Comparison of ENCODE assay signal across 24 mouse cellular contexts in genomic region chr6:54952542-54952941, GRCm38 (mm10).
"Had no signal": no experiment of that assay in that cellular context is flagged by ENCODE, and none has a peak within 500 bp of the region (broad histone marks: within the 10 kb centered on the region; RNA-seq: fewer than 3 reads in every experiment).

No protein-coding gene starts in this region.

- H3K4me3 ChIP-seq: heart, adult 2 months; heart, embryonic 10.5 days; heart, embryonic 12.5 days; hindbrain, embryonic 10.5 days; hindbrain, embryonic 12.5 days; hindbrain, embryonic 15.5 days; layer of hippocampus, adult 2 months; left cerebral cortex, adult 2 months; limb, embryonic 10.5 days; limb, embryonic 12.5 days; liver, embryonic 13.5 days had no signal

- H3K4me1 ChIP-seq: hindbrain, embryonic 10.5 days; hindbrain, embryonic 12.5 days; hindbrain, embryonic 15.5 days; limb, embryonic 10.5 days; limb, embryonic 12.5 days had no signal

- H3K4me2 ChIP-seq: heart, embryonic 12.5 days; hindbrain, embryonic 12.5 days; hindbrain, embryonic 15.5 days; limb, embryonic 12.5 days; liver, embryonic 13.5 days had no signal

- H3K9me3 ChIP-seq: heart, embryonic 10.5 days; hindbrain, embryonic 12.5 days; hindbrain, embryonic 15.5 days; limb, embryonic 10.5 days; liver, embryonic 13.5 days had no signal

- H3K9ac ChIP-seq: forebrain, postnatal 0 days; heart, embryonic 12.5 days; hindbrain, embryonic 12.5 days; hindbrain, embryonic 15.5 days; limb, embryonic 12.5 days; liver, embryonic 13.5 days had no signal

- H3K27me3 ChIP-seq: heart, embryonic 12.5 days; hindbrain, embryonic 12.5 days; hindbrain, embryonic 15.5 days; limb, embryonic 12.5 days; liver, embryonic 13.5 days had no signal

- ATAC-seq: forebrain, postnatal 0 days; hindbrain, postnatal 0 days; intestine, postnatal 0 days had no signal

- H3K36me3 ChIP-seq: heart, embryonic 10.5 days; heart, embryonic 12.5 days; hindbrain, embryonic 10.5 days; hindbrain, embryonic 12.5 days; hindbrain, embryonic 15.5 days; limb, embryonic 10.5 days; limb, embryonic 12.5 days; liver, embryonic 13.5 days had no signal

- DNase-seq: forebrain, postnatal 0 days; gastrocnemius, postnatal 14 days; gastrocnemius, postnatal 36 days; heart, postnatal 10 days; heart, postnatal 4 days; kidney, adult 18-20 months; kidney, adult 8-10 months; kidney, postnatal 10 days; kidney, postnatal 25 days; kidney, postnatal 4 days; liver; liver, embryonic 13.5 days had no signal

- H3K27ac ChIP-seq: heart, adult 2 months; heart, embryonic 10.5 days; hindbrain, embryonic 10.5 days; hindbrain, embryonic 12.5 days; hindbrain, embryonic 15.5 days; hindbrain, postnatal 0 days; layer of hippocampus, adult 2 months; left cerebral cortex, adult 2 months; limb, embryonic 10.5 days; limb, embryonic 12.5 days; liver, embryonic 13.5 days had no signal
